Mouse (Mus musculus): ENCODE data around the gene Necap1. TPM values are rescaled to one million over a fixed set of nuclear protein-coding genes. Genes with fewer than 3 reads are reported as not detected.

The Necap1 gene
- total and polyA plus RNA-seq, 3 experiments: 11.9 to 19.1 TPM; not detected in 1

DNA sequence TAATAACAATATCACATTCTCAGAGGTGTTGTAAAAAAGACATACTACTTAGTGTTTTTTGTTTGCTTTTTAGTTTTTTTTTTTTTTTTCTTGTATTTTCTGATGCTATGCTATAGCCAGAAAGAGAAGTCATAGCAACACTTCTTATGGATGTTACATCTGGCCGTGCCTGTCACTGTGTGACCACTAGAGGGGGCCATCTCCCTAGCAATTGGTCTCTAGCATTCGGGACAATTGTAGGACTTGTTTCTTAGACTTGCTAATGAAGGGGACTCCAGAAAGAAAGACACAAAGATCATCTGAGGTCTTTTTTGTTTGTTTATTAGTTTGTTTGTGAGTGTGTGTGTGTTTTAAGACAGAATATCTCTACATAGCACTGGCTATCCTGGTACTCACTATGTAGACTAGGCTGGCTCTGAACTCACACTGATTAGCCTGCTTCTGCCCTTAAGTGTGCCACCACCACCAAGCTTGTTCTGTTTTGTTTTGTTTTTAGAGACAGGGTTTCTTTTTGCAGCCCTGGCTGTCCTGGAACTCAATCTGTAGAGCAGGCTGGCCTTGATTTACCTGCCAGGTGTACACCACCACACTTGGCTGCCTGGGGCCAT is 18.3 kb downstream of the Necap1 start:
- TF ChIP-seq RAD21 (IDR thresholded peaks at IDR 0.05; ENCODE audit: low read depth, low read length) (peak; percentile 98), MAZ (IDR thresholded peaks at IDR 0.05; ENCODE audit: low read depth, low read length) (no peak), MXI1 (IDR thresholded peaks at IDR 0.05; ENCODE audit: low read depth, low read length) (no peak), MAFK (IDR thresholded peaks at IDR 0.05; ENCODE audit: borderline replicate concordance, low read depth, low read length) (no peak), CTCF (IDR thresholded peaks at IDR 0.05 in 2 of 3, conservative IDR thresholded peaks at IDR 0.05 in 1 of 3; ENCODE audit: control insufficient read depth in 1 of 3, insufficient read depth in 1 of 3, low read depth in 2 of 3, low read length in 3 of 3, poor library complexity in 1 of 3, severe bottlenecking in 1 of 3) (peak; percentile 89 to 97 (median 94)), E2F4 (IDR thresholded peaks at IDR 0.05; ENCODE audit: borderline replicate concordance, low read depth, low read length) (no peak), SIN3A (IDR thresholded peaks at IDR 0.05; ENCODE audit: low read length) (no peak), MEF2A (IDR thresholded peaks at IDR 0.05; ENCODE audit: extremely low read depth, insufficient replicate concordance, low read depth, low read length, poor library complexity, severe bottlenecking) (no peak), ZC3H11A (IDR thresholded peaks at IDR 0.05; ENCODE audit: low read depth, low read length) (peak; percentile 83), POLR2AphosphoS5 (IDR thresholded peaks at IDR 0.05; ENCODE audit: borderline replicate concordance, low read depth, low read length) (no peak), SMC3 (IDR thresholded peaks at IDR 0.05; ENCODE audit: low read depth, low read length) (peak; percentile 91), EP300 (IDR thresholded peaks at IDR 0.05; ENCODE audit: low read depth in 1 of 2, low read length in 2 of 2) (no peak), NELFE (IDR thresholded peaks at IDR 0.05; ENCODE audit: low read depth, low read length) (no peak), USF1 (IDR thresholded peaks at IDR 0.05; ENCODE audit: low read depth, low read length) (no peak), ZMIZ1 (IDR thresholded peaks at IDR 0.05; ENCODE audit: low read depth, low read length) (no peak), ZKSCAN1 (IDR thresholded peaks at IDR 0.05; ENCODE audit: low read depth, low read length) (no peak), TBP (IDR thresholded peaks at IDR 0.05; ENCODE audit: low read depth, low read length) (no peak), USF2 (IDR thresholded peaks at IDR 0.05; ENCODE audit: borderline replicate concordance in 1 of 2, insufficient read depth in 1 of 2, low read depth in 1 of 2, low read length in 2 of 2) (no peak), JUND (IDR thresholded peaks at IDR 0.05; ENCODE audit: low read depth, low read length) (no peak), TCF12 (IDR thresholded peaks at IDR 0.05; ENCODE audit: low read depth, low read length) (no peak), NRF1 (IDR thresholded peaks at IDR 0.05; ENCODE audit: insufficient read depth, low read depth, low read length, poor library complexity, severe bottlenecking) (no peak), MYC (IDR thresholded peaks at IDR 0.05; ENCODE audit: low read depth, low read length) (no peak), KAT2A (conservative IDR thresholded peaks at IDR 0.05; ENCODE audit: low read depth, low read length) (no peak), BHLHE40 (IDR thresholded peaks at IDR 0.05; ENCODE audit: borderline replicate concordance, low read depth, low read length) (0 out of 2 replicates have a peak, but pooled peaks have one; percentile 4)
- H3K4me1 ChIP-seq (ENCODE audit: control insufficient read depth in 1 of 2, insufficient read depth in 2 of 2, low read length in 2 of 2): no peaks in the 10 kb centered on the region
- H3K36me3 ChIP-seq (ENCODE audit: control insufficient read depth in 1 of 2, insufficient read depth in 2 of 2, low read length in 2 of 2): peaks cover 0 to 2% of the 10 kb centered on the region in 2 experiments; a peak in 1 of 4 replicates
- H3K9ac ChIP-seq (ENCODE audit: control insufficient read depth, low read depth, low read length, poor library complexity, severe bottlenecking): no peak overlapping the region
- no peaks in the 10 kb centered on the region for H3K27me3 ChIP-seq (ENCODE audit: control insufficient read depth in 1 of 2, insufficient read depth in 2 of 2, low read length in 2 of 2)
- H3K27ac ChIP-seq (ENCODE audit: control insufficient read depth, low read depth, low read length): no peak overlapping the region
- no peaks in the 10 kb centered on the region for H3K9me3 ChIP-seq (replicated peaks; ENCODE audit: insufficient read depth, low read length)
- H3K4me3 ChIP-seq (ENCODE audit: control insufficient read depth in 1 of 2, insufficient read depth in 1 of 2, low read depth in 2 of 2, low read length in 2 of 2): no peak overlapping the region
- peak; percentile 85 for DNase-seq (ENCODE audit: low read depth, low spot score)
- H3K79me2 ChIP-seq (ENCODE audit: control insufficient read depth, insufficient read depth, low read length, poor library complexity): no peaks in the 10 kb centered on the region
